Mouse (Mus musculus) MEL (cell line): Measurements from ENCODE around the gene Tbl2. TPM values are rescaled to one million over a fixed set of nuclear protein-coding genes. Genes with fewer than 3 reads are reported as not detected.

Experiments used
- DNase-seq: peaks from one replicate; pipeline ENCODE4 v3.0.0; 2011; ENCODE audit warnings: low read depth, low spot score
- H3K27ac ChIP-seq: 2 replicates; pipeline ENCODE4 v1.5.1; 2012; ENCODE audit warnings: low read depth, mild to moderate bottlenecking, control low read depth, low read length, moderate library complexity; ENCODE audit not compliant: control insufficient read depth
- H3K27me3 ChIP-seq, 2 experiments: fragments of 150-350 bp in 1 of 2; sonication (generic) in 1 of 2; 2 replicates each; pipeline ENCODE4 v1.6.1; 2012; ENCODE audit warnings: low read length in 2 of 2, mild to moderate bottlenecking in 2 of 2, improper control_type of control experiment in 1 of 2, moderate library complexity in 1 of 2; ENCODE audit not compliant: insufficient read depth in 2 of 2, control insufficient read depth in 1 of 2
- H3K36me3 ChIP-seq, 2 experiments: 2 replicates each; pipeline ENCODE4 v1.6.1; 2012 to 2014; ENCODE audit warnings: low read length in 2 of 2, improper control_type of control experiment in 1 of 2, inconsistent platforms in 1 of 2, mild to moderate bottlenecking in 1 of 2; ENCODE audit not compliant: insufficient read depth in 2 of 2, control insufficient read depth in 1 of 2
- H3K4me1 ChIP-seq, 2 experiments: fragments of 150-350 bp in 1 of 2; sonication (generic) in 1 of 2; 2 replicates each; pipeline ENCODE4 v1.6.1; 2012; ENCODE audit warnings: low read length in 2 of 2, improper control_type of control experiment in 1 of 2, mild to moderate bottlenecking in 1 of 2; ENCODE audit not compliant: insufficient read depth in 2 of 2, control insufficient read depth in 1 of 2
- H3K4me3 ChIP-seq, 2 experiments: fragments of 150-350 bp in 1 of 2; sonication (generic) in 1 of 2; 2 replicates each; pipeline ENCODE4 v1.5.1; 2012; ENCODE audit warnings: low read depth in 2 of 2, low read length in 2 of 2, mild to moderate bottlenecking in 2 of 2, moderate library complexity in 2 of 2, control low read depth in 1 of 2, improper control_type of control experiment in 1 of 2; ENCODE audit not compliant: control insufficient read depth in 1 of 2, insufficient read depth in 1 of 2
- H3K79me2 ChIP-seq: 2 replicates; pipeline ENCODE4 v1.6.1; 2012; ENCODE audit warnings: mild to moderate bottlenecking, low read length, moderate library complexity; ENCODE audit not compliant: control insufficient read depth, poor library complexity, insufficient read depth
- H3K9ac ChIP-seq: 2 replicates; pipeline ENCODE4 v1.6.1; 2012; ENCODE audit warnings: low read depth, mild to moderate bottlenecking, control low read depth, low read length, moderate library complexity; ENCODE audit not compliant: control insufficient read depth, poor library complexity, severe bottlenecking
- H3K9me3 ChIP-seq: fragments of 150-350 bp; sonication (generic); replicated peaks from 2 replicates; pipeline ENCODE4 v1.6.1; 2012; ENCODE audit warnings: mild to moderate bottlenecking, low read length, improper control_type of control experiment, moderate library complexity; ENCODE audit not compliant: insufficient read depth
- BHLHE40 ChIP-seq: IDR thresholded peaks from 2 replicates; pipeline ENCODE4 v1.6.1; 2012; ENCODE audit warnings: low read depth, mild to moderate bottlenecking, inconsistent platforms, low read length, improper control_type of control experiment, borderline replicate concordance
- CHD1 ChIP-seq: IDR thresholded peaks from 2 replicates; pipeline ENCODE4 v1.6.1; 2012; ENCODE audit warnings: low read depth, mild to moderate bottlenecking, inconsistent platforms, low read length, improper control_type of control experiment
- E2F4 ChIP-seq: IDR thresholded peaks from 2 replicates; pipeline ENCODE4 v1.6.1; 2011; ENCODE audit warnings: low read depth, low read length, improper control_type of control experiment, borderline replicate concordance
- EP300 ChIP-seq, 2 experiments: IDR thresholded peaks; 2 replicates each; pipeline ENCODE4 v1.6.1; 2011; ENCODE audit warnings: improper control_type of control experiment in 2 of 2, low read length in 2 of 2, low read depth in 1 of 2, mild to moderate bottlenecking in 1 of 2
- ETS1 ChIP-seq: IDR thresholded peaks from 2 replicates; pipeline ENCODE4 v1.6.1; 2012; ENCODE audit warnings: low read depth, mild to moderate bottlenecking, inconsistent platforms, low read length, improper control_type of control experiment, moderate library complexity
- GABPA ChIP-seq: IDR thresholded peaks from 2 replicates; pipeline ENCODE4 v1.6.1; 2012; ENCODE audit warnings: low read depth, mild to moderate bottlenecking, inconsistent platforms, low read length, improper control_type of control experiment, moderate library complexity
- GATA1 ChIP-seq: IDR thresholded peaks from 2 replicates; pipeline ENCODE4 v1.6.1; 2011; ENCODE audit warnings: low read depth, low read length, improper control_type of control experiment
- KAT2A ChIP-seq: conservative IDR thresholded peaks from 2 replicates; pipeline ENCODE4 v1.6.1; 2012; ENCODE audit warnings: low read depth, low read length, improper control_type of control experiment, inconsistent platforms
- MAFK ChIP-seq: IDR thresholded peaks from 2 replicates; pipeline ENCODE4 v1.6.1; 2011; ENCODE audit warnings: low read depth, mild to moderate bottlenecking, low read length, improper control_type of control experiment, borderline replicate concordance
- MEF2A ChIP-seq: IDR thresholded peaks from 2 replicates; pipeline ENCODE4 v1.6.1; 2014; ENCODE audit warnings: low read depth, mild to moderate bottlenecking, inconsistent platforms, low read length, improper control_type of control experiment; ENCODE audit not compliant: poor library complexity, insufficient replicate concordance, severe bottlenecking; ENCODE audit errors: extremely low read depth
- MXI1 ChIP-seq: IDR thresholded peaks from 2 replicates; pipeline ENCODE4 v1.6.1; 2011; ENCODE audit warnings: mild to moderate bottlenecking, low read depth, low read length, improper control_type of control experiment
- MYB ChIP-seq: IDR thresholded peaks from 2 replicates; pipeline ENCODE4 v1.6.1; 2011; ENCODE audit warnings: mild to moderate bottlenecking, low read depth, low read length, improper control_type of control experiment
- MYC ChIP-seq: IDR thresholded peaks from 2 replicates; pipeline ENCODE4 v1.6.1; 2011; ENCODE audit warnings: low read depth, mild to moderate bottlenecking, low read length, improper control_type of control experiment, moderate library complexity
- POLR2AphosphoS2 ChIP-seq: IDR thresholded peaks from 2 replicates; pipeline ENCODE4 v1.6.1; 2011; ENCODE audit warnings: low read length, improper control_type of control experiment
- POLR2AphosphoS5 ChIP-seq: IDR thresholded peaks from 2 replicates; pipeline ENCODE4 v1.6.1; 2012; ENCODE audit warnings: low read depth, borderline replicate concordance, mild to moderate bottlenecking, inconsistent platforms, low read length, moderate library complexity, mixed read lengths
- SIN3A ChIP-seq: IDR thresholded peaks from 2 replicates; pipeline ENCODE4 v1.6.1; 2012; ENCODE audit warnings: low read length, improper control_type of control experiment, inconsistent platforms
- SMC3 ChIP-seq: IDR thresholded peaks from 2 replicates; pipeline ENCODE4 v1.6.1; 2011; ENCODE audit warnings: low read depth, low read length, improper control_type of control experiment
- TAL1 ChIP-seq: IDR thresholded peaks from 2 replicates; pipeline ENCODE4 v1.6.1; 2012; ENCODE audit warnings: mild to moderate bottlenecking, inconsistent platforms, low read length, moderate library complexity, mixed read lengths
- TBP ChIP-seq: IDR thresholded peaks from 2 replicates; pipeline ENCODE4 v1.8.0; 2011; ENCODE audit warnings: low read depth, low read length, improper control_type of control experiment
- UBTF ChIP-seq: IDR thresholded peaks from 2 replicates; pipeline ENCODE4 v1.6.1; 2012; ENCODE audit warnings: low read depth, mild to moderate bottlenecking, inconsistent platforms, low read length, improper control_type of control experiment, moderate library complexity, borderline replicate concordance; ENCODE audit not compliant: insufficient read depth
- USF2 ChIP-seq, 2 experiments: IDR thresholded peaks; 2 replicates each; pipeline ENCODE4 v1.6.1; 2011 to 2012; ENCODE audit warnings: improper control_type of control experiment in 2 of 2, low read length in 2 of 2, borderline replicate concordance in 1 of 2, inconsistent platforms in 1 of 2, low read depth in 1 of 2, mild to moderate bottlenecking in 1 of 2; ENCODE audit not compliant: insufficient read depth in 1 of 2
- ZKSCAN1 ChIP-seq: IDR thresholded peaks from 2 replicates; pipeline ENCODE4 v1.6.1; 2012; ENCODE audit warnings: low read depth, mild to moderate bottlenecking, inconsistent platforms, low read length, improper control_type of control experiment, moderate library complexity
- polyA plus RNA-seq, 2 experiments: library from polyadenylated mRNA; stranded (reverse) in 1 of 2; unstranded in 1 of 2; fragments of >175 nt in 1 of 2; fragments of >200 nt in 1 of 2; gene quantifications; 2 replicates each; pipeline versions ENCODE4 v1.2.1 to v1.2.4; 2012; ENCODE audit warnings: low replicate concordance in 2 of 2, low read depth in 1 of 2; ENCODE audit not compliant: insufficient read length in 2 of 2, insufficient read depth in 1 of 2, missing spikeins in 1 of 2
- total RNA-seq: library from RNA; depleted of rRNA; stranded (reverse); fragments of 300-350 nt; gene quantifications from 2 replicates; pipeline ENCODE4 v1.2.3, GENCODE M21; 2012

Tbl2 gene
- total and polyA plus RNA-seq, 3 experiments, result 20.5 to 30.3 TPM; not detected in 1

DNA sequence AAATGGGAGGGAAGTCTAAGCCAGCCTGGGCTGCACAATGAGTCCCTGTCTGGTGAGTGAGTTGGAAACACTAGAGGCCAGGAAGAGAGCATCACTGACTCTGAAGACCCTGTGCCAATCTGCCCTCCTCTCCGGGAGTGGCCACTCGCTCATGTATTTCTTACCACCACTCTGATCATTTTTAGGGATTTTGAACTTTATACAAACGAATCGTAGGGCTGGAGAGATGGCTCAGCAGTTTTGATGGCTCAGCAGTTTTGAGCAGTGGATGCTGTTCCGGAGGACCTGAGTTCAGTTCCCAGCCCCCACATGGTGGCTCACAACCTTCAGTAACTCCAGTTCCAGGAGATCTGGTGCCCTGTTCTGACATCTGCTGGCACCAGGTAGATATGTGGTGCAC is 23.5 kb downstream of the Tbl2 start:
- TF ChIP-seq POLR2AphosphoS2 (no peak), MXI1 (no peak), GATA1 (no peak), POLR2AphosphoS5 (no peak), USF2 (IDR thresholded peaks at IDR 0.05; ENCODE audit: borderline replicate concordance in 1 of 2, insufficient read depth in 1 of 2, low read depth in 1 of 2, low read length in 2 of 2) (no peak), KAT2A (no peak), GABPA (no peak), SMC3 (no peak), MAFK (no peak), ETS1 (no peak), SIN3A (no peak), UBTF (no peak)
- Histone ChIP-seq H3K27ac (no peak overlapping the region), H3K36me3 (peaks cover 5 to 10% of the 10 kb centered on the region in 2 experiments), H3K27me3 (no peaks in the 10 kb centered on the region), H3K4me3 (no peak overlapping the region), H3K4me1 (peaks cover 3 to 13% of the 10 kb centered on the region in 2 experiments; a peak in 3 of 4 replicates), H3K9ac (no peak overlapping the region), H3K9me3 (no peaks in the 10 kb centered on the region), H3K79me2 (peaks cover 17% of the 10 kb centered on the region)
- DNase-seq, result no peak

DNA sequence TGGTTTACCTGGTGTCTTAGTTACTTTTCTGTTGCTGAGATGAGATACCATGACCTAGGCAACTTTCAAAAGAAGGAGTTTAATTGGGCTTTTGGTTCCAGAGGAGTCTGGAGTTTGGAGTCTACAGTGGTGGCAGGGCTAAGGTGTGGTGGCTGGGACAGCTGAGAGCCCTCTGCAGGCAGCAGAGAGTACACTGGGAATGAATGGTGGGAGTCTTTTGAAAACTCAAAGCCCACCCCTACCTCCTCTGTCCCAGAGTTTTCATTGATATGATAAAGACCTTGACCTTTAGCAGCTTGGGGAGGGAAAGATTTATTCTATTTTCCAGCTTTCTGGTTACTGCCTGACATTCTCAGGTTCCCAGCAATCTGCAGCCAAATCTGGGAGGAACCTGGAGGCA is 25.6 kb downstream of the Tbl2 start:
- Histone ChIP-seq H3K36me3 (peaks cover 2 to 10% of the 10 kb centered on the region in 2 experiments; a peak in 3 of 4 replicates), H3K9me3 (no peaks in the 10 kb centered on the region), H3K4me1 (peaks cover 0 to 3% of the 10 kb centered on the region in 2 experiments; a peak in 1 of 4 replicates), H3K27me3 (no peaks in the 10 kb centered on the region), H3K27ac (no peak overlapping the region), H3K9ac (no peak overlapping the region), H3K79me2 (peaks cover 2% of the 10 kb centered on the region; the same call in 1 of the 2 replicates), H3K4me3 (no peak overlapping the region)
- DNase-seq, result no peak
- no peak for TF ChIP-seq MXI1
- TF ChIP-seq KAT2A, result no peak
- no peak for TF ChIP-seq MEF2A
- no peak for TF ChIP-seq BHLHE40
- no peak for TF ChIP-seq MAFK
- TF ChIP-seq E2F4, result no peak
- TF ChIP-seq MYB, result no peak
- no peak for TF ChIP-seq EP300 (IDR thresholded peaks at IDR 0.05; ENCODE audit: low read depth in 1 of 2, low read length in 2 of 2)
- TF ChIP-seq TAL1, result no peak
- no peak for TF ChIP-seq CHD1
- no peak for TF ChIP-seq ZKSCAN1
- TF ChIP-seq GATA1, result no peak
- TF ChIP-seq MYC, result no peak
- no peak for TF ChIP-seq TBP
